Mouse (Mus musculus): ENCODE measurements at regions not wholly inside any gene's neighbourhood (a gene's known extent, or its start where the extent isn't known, plus 50 kb on each side); places are given as distances from the start of the nearest gene placed in this dataset.
A peak's percentile ranks its signal among the peaks of the same experiment; 100 is the strongest.
"Not testable (repeated sequence)": the region's sequence is repeated elsewhere in the genome, so short reads cannot be mapped to it uniquely, and the experiment has no call there.

DNA sequence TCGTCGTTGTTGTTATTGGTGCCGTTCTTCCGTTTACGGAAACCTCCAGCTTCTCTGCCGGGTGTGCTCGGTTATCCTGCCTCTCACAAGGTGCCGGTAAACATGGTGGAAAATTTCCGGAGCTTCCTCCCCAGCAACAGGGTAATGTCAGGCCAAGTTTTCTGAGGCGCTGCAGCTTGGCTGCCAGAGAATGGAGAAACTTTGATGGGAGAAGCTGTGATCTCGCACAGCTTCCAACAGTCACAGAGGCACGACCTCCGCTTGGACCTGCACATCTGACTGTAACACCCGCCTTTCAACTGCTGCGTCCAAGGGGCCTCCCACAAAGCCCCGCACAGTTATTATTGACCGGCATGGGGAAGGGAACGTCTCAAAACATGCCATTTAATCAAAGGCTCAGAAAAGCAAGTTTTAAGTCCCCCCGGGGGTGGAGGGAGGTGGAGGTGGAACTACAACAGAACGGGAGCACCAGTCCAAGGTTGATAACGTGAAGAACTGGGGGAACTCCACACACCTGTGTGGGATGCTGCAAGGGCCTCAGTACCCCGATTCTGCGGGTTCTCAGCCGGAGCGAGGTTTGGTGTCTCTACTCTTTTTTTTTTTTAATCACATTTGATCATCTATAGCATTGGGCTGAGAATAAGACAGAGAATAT is 299.1 kb downstream of the Vrk1 start:
- DNase-seq (ENCODE audit: low spot score in 2 of 2), result no peak

DNA sequence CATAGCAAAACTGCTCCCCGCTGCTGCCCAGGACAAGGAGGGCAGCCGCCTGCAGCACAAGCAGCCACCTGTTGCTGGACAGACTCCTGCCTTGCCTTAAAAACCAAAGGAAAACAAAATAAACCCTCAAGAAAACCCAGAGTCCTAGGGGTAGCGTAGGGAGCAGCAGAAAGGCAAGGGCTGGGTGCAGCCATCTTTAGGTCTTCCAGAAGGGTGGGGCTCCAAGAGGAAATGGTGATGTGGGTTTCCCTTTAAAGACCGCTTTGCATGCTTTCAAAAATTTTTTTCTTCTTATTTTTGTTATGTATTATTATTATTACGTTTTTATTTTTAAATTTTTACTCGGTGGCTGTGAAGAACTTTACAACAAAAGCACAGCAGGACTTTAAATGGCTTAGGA is 300.1 kb downstream of the Vrk1 start:
- no peak for DNase-seq (ENCODE audit: low spot score in 2 of 2)

DNA sequence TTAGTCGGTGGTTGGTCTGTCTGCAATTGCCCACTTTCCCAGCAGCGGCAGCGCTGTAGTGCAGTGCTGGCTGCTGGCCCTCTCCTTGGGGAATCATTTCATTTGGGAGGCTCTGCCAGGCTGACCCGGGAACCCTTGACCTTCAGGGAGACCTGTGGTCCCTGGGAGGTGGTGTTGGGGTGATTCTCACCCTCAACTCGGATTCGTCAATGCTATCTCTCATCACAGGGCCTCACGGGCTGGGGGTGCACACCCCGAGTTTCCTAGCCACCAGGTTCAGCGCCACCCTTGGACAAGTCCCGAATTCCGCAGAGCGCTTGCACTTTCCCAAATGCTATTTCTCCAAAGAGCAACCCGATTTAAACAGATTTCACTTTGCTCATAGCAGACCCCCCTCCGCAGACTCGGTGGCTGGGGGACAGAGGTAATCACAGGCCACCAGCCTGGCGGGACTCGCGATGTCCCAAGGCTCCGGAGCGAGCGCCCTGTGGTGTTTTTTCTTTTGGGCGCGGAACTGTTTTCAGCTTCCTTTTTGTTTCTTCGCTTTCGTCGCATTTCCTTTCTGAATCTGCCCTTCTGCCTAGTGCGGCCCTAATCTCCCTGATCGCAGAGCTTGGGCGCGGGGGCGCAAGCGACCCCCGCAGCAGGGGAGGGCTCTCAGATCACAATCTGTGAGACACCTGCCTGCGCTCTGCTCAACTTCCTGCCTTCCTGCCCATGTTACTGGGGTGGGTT is 300.7 kb downstream of the Vrk1 start:
- DNase-seq (ENCODE audit: low spot score in 2 of 2), result no peak

- no peak for DNase-seq (ENCODE audit: low spot score in 2 of 2)
These were observed 301.3 kb downstream of the Vrk1 start for GRCm38 (mm10) chr12:106311320-106311825.

DNA sequence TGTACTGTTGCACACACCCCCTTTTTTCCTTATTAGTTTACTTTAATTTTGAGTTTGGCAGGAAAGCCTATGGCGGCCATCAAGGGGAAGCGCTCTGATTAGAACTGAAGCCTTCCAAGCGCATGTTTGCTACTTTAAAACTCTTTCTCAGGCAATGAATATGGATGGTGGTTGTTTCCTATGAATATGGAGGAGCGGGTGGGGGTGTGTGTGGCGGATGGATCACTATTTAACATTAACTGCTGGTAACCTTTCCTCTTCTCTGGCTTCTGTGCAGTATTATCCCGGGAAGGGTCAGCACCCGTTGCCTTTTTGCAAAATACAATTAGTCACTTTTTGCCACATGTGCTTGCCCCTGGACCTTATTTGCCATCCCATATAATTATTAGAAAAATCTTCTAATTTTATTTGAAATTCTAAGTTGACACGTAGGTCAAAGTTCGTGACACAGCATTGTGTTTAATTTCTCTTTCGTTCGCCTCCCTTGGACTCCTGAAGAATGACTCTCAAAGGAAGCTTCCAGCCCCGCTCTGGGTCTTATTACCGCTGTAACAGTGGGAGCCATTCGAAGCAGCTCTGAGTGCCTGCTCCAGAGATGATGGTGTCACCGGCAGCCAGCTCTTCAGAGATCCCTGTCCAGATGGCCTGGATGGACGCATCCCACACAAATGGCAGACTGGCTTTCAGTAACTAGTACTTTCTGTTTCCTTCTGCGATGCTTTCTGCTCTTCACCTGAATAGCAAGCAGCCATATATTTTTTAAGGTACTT is 302.0 kb downstream of the Vrk1 start:
- no peak for DNase-seq (ENCODE audit: low spot score in 2 of 2)

DNA sequence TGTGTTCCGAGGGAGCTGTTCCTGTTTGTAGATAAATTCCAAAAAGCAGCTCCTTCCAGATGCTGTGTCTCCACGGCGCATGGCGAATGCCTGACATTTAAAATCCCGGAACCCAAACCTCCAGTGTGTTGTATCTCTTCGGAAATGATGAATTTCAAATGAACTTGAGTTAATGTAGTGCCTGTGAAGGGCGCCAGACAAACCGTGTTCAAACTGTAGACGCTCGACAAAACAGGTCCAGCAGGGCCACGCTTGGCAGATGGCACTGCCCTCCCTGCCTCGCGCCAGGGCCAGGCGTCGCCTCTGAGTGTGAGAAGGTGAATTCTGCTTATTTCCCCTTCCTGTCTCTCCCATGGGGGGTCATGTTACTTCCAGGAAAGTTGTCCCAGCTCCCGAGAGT is 307.7 kb downstream of the Vrk1 start:
- no peak for DNase-seq (ENCODE audit: low spot score in 2 of 2)

DNA sequence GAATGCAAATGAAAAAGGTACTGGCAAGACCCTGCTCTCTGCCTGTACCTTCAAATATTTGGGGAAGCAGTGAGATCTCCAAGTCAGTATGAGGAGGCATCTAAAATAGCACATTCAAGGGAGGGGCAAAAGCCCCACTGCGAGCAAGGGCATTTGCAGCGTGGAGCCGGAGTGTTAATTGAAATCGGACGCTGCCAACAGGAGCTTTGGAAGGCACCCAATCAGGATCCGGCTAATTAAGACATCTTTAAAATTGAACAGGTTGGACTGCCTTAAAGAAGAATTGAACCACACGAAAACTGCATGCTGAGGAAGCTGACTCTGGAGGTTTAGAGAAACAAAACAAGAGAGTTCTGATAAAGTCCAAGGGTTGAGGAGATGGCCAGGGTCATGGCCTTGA is 311.5 kb downstream of the Vrk1 start:
- no peak for DNase-seq (ENCODE audit: low spot score in 2 of 2)

- DNase-seq (ENCODE audit: low spot score in 2 of 2), result no peak
These were observed 316.6 kb downstream of the Vrk1 start for GRCm38 (mm10) chr12:106326611-106327010.

- DNase-seq (ENCODE audit: low spot score in 2 of 2), result no peak
These were observed 317.3 kb downstream of the Vrk1 start for GRCm38 (mm10) chr12:106327351-106327750.

GRCm38 (mm10) chr12:106357867-106358266 is 347.8 kb downstream of the Vrk1 start:
- DNase-seq (ENCODE audit: low spot score in 2 of 2), result no peak

DNA sequence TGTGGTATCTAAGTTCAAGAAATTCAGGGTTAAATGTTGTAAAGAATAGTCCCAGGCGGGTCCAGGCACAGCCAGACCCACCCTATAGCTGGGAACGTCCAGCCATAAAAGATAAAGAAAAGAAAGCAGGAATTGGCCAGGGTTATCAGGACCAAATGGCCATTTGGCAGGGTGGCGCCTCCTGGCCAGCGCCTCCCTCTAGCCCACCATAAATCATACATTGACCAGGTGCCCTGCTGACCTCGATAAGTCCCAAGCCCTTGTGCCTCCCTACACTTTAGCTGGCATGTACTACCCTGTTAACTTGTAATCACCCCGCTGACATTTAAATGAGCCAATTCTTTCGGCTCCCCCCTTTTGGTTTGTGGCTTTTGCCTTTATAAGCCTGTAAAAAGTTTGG is 351.6 kb downstream of the Vrk1 start:
- not testable (repeated sequence) for DNase-seq (ENCODE audit: low spot score in 2 of 2)

- peak; percentile 55 to 62 for DNase-seq (ENCODE audit: low spot score in 2 of 2)
These were observed 364.9 kb downstream of the Vrk1 start for GRCm38 (mm10) chr12:106374840-106375375.

DNA sequence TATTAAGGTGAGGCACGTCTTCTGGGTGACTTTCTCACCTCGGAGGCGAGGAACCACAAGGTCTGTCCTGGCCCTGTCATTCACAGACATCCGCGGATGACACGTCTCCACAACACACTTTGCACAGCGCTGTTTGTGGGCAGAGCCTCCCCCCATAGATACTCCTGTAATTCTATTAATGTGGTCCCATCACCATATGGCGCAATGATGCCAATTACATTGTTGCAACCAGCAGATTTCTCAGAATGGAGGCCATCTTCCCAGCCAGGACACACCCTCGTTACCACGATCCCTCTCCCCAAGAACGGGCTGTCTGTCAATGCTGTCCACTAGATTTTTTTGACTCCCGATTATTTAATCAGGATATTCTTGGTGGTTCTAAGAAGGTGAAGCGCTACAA is 365.9 kb downstream of the Vrk1 start:
- no peak for DNase-seq (ENCODE audit: low spot score in 2 of 2)

DNA sequence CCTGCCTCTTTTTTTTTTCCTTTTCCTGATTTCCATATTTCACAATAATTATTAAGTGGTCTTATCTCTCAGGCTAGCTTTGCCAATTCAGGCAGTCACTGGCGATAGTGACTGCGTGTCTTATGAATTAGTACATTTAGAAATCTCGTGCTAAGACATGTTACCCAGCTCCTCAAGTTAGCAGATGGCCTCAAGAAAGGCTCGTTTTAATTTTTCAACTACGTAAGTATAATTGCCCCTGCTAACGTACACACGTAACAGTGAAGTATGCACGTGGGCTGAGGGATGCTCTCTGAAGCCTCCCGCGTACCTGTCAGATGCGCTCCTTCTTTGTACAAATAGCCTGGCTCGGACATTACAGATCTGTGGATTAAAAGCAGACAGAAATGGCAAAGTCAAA is 366.8 kb downstream of the Vrk1 start:
- DNase-seq (ENCODE audit: low spot score in 2 of 2), result no peak

DNA sequence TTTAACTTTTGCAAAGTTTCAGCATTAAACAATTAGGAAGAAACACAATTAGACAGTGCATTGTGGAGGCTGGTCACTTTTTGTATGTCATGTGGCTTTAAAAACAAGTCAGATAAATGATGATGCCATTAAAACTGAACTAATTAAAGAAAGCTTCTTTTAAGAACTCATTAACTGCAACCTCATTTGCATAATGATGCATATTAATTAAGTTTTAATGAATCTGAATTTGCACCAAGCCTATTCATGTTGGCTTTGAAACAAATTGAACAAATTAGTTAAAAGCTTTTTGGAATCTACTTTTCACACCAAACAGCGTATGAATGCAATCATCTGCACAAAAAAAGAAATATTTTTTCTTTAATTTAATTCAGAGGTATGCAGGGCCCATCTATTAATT is 367.3 kb downstream of the Vrk1 start:
- no peak for DNase-seq (ENCODE audit: low spot score in 2 of 2)

- no peak for DNase-seq (ENCODE audit: low spot score in 2 of 2)
These were observed 367.7 kb downstream of the Vrk1 start for GRCm38 (mm10) chr12:106377761-106378160.

DNA sequence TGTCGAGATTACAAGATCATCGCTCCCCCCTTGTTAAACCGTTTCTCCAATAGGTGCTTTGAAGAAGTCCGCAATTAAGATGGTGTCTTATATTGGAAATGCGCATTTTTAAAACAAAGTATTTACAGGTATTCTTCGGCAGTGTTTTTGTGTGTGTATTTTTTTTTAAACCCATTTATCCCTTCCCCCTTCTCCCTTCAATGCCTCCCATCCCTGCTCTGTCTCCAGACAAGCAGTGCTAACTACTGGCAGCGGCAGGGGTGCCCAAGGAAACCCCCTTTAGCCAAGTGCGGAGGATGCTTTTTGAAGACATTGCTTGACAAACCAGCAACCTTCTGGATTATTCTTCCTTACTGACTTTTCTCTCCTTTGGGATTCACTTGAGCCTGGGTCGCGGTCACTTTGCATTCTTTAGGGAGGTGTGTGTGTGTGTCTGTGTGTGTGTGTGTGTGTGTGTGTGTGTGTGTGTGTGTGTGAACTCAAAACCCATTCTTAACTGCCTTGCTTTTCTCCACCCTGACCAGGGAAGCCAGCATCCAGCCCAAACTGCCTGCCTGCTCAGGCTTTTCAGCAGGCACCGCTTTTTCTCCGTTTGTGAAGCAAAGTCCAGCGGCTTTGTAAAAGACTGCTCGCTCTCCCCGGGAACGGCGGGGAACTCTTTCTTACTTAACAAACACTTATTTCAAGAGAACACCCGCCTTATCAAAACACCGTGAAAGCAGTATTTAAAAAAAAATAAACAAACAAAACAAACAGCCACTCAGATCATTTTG is 368.5 kb downstream of the Vrk1 start:
- no peak for DNase-seq (ENCODE audit: low spot score in 2 of 2)

DNA sequence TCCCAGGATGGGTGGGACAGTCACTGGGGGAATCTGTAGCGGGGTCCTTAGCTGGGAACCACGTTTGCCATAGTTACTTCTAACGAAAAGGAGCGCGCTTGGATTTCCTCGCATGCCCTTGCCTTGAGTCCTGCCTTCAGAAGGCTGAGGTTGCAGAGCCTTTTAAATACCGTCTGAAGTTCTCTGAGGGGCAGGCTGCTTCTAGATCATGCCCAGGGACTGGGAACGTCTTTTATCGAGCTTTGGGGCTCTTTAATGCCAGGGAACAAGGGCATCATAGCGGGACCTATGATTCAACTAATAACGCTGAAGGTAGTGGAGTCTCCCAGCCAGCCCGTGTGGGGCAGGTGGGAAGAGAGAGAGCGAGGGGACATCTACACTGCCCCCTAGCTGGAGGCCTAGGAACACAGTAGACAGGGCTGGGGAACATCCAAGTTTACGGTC is 369.1 kb downstream of the Vrk1 start:
- no peak for DNase-seq (ENCODE audit: low spot score in 2 of 2)

- no peak for DNase-seq (ENCODE audit: low spot score in 2 of 2)
These were observed 369.8 kb downstream of the Vrk1 start for GRCm38 (mm10) chr12:106379779-106380178.

DNA sequence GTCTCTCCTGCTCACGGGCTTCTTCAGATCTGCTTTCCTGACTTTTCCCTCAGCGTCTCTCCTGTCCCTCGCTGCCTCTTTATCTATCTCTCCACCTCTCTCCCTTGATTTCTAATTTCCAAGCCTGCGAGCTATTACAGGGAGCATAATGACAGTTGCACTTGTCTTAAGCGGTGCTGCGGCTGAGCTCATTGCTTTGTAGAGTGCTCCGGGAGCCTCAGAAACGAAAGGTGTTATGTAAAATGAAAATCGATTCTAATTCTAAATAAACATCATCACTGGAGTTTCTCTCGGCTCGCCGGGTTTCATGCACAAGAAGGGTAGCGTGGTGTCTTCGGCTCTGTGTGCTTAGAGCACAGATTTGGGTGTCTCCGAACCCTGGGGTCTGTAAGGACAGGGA is 371.8 kb downstream of the Vrk1 start:
- no peak for DNase-seq (ENCODE audit: low spot score in 2 of 2)

DNA sequence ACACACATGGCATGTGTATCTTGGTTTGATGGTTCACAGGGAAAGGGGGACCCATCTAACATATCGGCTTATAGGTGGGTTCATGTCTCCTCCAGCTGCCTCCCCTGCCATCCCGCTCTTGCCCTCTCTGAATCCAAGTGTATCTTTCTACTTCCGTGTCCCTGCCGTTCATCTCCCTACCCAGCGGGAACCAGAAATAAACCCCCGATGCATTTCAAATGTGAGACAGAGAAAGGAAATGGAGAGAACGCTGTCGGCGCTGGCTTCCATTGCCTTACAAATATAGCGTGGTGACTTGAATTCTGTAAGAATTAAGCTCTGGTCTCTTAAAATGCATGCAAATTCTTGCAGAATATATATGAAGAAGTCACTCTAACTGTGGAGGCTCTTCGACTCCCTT is 379.2 kb downstream of the Vrk1 start:
- DNase-seq (ENCODE audit: low spot score in 2 of 2), result no peak

DNA sequence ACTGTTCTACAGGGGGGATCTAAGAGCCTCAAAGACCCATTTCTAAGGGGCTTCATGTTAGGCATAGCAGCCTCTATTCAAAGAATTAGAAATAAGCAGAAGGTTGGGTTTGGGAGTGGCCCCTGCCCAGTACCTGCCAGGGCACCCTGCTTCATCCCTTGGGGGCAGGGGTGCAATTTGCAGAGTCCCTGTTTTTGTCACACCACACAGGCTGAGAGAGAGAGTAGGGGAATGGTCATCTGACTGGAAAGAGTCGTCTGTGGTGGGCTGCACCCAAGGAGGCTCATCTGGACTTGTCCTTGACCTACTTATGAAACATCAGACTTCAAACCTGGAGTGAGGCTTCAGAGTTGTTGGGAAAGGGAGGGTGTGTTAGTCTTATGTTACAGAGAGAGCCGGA is 382.3 kb downstream of the Vrk1 start:
- no peak for DNase-seq (ENCODE audit: low spot score in 2 of 2)
